Mouse (Mus musculus): ENCODE data around the gene Jmjd6. TPM values are rescaled to one million over a fixed set of nuclear protein-coding genes. Genes with fewer than 3 reads are reported as not detected.
A peak's percentile ranks its signal among the peaks of the same experiment; 100 is the strongest.
"Not testable (repeated sequence)": the region's sequence is repeated elsewhere in the genome, so short reads cannot be mapped to it uniquely, and the experiment has no call there.

Gene Jmjd6
- total RNA-seq, 2 experiments from 2014 or later = 36.0 to 38.4 TPM

- DNase-seq = no peak
Measured at GRCm38 (mm10) chr11:116851576-116852290, 8.5 kb upstream of the Jmjd6 start.

DNA sequence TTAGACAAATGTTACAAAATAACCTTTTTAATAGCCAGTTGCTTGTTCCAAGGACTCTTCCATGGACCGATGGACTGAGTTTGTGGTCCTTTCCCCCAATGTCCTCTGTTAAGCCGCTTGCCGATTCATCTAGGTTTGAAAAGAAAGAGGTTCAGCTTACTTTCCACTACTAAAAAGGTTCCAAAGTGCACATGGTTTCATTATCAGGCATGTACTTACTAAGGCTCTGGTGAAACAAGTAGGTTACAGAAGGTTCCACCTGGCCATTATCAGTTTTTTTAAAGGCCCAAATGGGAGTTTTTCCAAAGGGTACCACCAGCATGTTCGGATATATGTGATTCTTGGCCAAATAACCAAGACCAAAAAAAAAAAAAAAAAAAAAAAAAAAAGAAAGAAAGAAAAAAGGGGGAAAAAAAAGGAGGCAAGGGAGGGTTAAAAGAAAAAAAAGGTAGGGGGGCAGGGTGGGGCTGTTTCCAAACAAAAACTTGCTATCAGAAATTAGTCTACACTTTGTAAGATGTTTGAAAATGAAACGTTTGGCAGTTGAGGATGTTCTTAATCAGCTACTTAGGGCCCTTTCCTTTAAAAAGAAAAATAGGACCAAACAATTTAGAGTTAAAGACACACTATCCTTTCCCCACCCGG, 7.7 kb upstream of the Jmjd6 start:
- DNase-seq = no peak

DNA sequence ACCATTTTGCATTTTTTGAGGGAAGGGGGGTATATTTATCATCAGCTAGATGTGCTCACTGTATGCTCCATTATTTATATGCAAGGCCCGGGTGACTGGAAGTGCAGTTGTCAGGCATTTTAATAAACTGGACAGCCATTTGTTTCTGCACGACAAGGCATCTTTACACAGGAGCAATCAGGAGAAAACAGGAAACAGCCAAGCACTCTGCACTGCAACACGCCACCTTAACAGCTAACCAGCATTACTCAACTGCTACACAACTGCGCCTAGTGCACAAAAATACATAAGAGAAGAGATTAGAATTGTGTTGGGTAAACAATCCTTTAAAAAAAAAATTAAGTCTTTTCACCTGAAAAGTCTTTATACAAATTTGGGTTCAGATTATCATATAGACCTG, 6.8 kb upstream of the Jmjd6 start:
- DNase-seq = no peak

DNA sequence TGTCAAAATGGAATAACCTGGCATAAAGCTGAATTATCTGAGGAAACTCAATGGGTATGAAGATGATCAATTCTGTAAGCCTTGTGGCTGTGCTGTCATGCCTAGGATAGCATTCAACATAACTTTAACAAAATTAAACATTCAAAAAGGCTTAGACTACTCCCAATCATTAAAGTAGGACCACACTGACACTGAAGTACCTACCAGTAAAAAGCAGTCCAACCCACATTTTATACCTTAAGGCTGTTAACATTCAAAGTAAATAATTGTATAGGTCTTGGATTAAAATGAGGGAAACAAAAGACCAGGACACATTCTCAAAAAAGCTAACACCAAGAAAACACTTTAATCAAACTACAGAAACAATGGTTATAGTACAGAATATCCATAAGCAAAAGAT, 6.3 kb upstream of the Jmjd6 start:
- DNase-seq = no peak

- DNase-seq = not testable (repeated sequence)
Measured at GRCm38 (mm10) chr11:116848877-116849178, 5.6 kb upstream of the Jmjd6 start.

- no peak for DNase-seq
Measured at GRCm38 (mm10) chr11:116848086-116848876, 5.0 kb upstream of the Jmjd6 start.

DNA sequence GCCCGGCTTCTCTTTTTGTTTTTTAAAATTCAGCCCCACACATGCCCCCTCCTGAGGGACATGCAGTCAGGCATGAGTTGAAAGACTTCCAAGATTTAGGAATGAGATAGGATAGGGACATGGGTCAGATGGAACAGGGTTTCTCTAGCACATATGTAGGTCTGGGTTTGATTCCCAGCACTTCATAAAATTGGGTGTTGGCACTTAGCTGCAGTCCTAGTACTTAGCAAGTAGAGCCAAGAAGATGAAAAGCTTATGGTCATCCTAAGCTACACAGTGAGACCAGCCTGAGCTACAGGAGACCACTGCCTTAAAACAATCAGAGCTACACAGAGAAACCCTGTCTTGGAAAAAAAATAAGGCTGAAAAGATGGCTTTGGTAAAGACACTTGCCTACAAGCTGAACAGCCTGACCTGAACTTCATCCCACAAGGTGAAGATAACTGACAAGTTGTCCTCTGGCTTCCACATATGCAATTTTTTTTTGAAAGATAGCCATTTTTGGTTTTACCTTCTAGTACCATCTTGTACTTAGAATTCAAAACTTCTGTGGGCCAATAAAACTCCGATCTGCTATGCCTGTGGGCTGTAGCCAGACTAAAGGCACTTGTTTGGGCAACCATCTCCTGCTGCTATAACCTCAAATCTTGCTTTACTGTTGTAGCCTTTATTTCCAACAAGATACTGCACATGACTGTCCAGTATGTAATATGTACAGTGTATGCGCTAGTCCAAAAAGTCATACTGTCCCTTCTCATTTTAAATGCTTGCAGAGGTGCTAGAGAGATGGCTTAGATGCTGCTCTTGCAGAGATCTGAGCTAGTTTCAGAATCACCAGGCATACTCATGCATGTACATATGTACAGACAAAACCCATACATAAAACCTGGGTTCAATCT, 4.2 kb upstream of the Jmjd6 start:
- no peak for DNase-seq

GRCm38 (mm10) chr11:116846593-116847181, 3.4 kb upstream of the Jmjd6 start:
- no peak for DNase-seq

- DNase-seq = peak; percentile 78
Measured at GRCm38 (mm10) chr11:116842531-116843260, 553 bp downstream of the Jmjd6 start.

- no peak for DNase-seq
Measured at GRCm38 (mm10) chr11:116840748-116841147, 2.5 kb downstream of the Jmjd6 start.

- DNase-seq = no peak
Measured at GRCm38 (mm10) chr11:116839601-116840000, 3.6 kb downstream of the Jmjd6 start.

- no peak for DNase-seq
Measured at GRCm38 (mm10) chr11:116838936-116839335, 4.3 kb downstream of the Jmjd6 start.

DNA sequence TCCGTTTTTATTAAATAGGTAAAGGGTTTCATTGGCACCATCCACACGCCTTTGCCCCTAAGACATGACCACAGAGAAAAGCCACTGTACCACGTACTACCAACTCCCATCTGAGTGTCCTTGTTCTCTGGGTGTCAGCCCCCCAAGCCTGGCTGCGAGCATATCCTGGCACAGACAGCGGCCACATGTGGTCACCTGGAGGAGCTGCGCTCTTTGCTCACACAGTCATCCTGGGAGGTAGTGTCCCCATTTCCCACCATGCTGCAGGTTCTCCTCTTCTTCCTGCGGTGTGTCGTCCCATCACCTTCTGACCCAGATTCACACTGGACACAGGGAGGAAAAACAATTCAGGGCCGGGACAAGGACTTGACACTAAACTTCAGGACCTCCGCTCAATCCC, 5.8 kb downstream of the Jmjd6 start:
- no peak for DNase-seq

- DNase-seq = no peak
Measured at GRCm38 (mm10) chr11:116836283-116836682, 7.0 kb downstream of the Jmjd6 start.

GRCm38 (mm10) chr11:116834954-116835353, 8.3 kb downstream of the Jmjd6 start:
- no peak for DNase-seq

- DNase-seq = no peak
Measured at GRCm38 (mm10) chr11:116832172-116832685, 11.0 kb downstream of the Jmjd6 start.

DNA sequence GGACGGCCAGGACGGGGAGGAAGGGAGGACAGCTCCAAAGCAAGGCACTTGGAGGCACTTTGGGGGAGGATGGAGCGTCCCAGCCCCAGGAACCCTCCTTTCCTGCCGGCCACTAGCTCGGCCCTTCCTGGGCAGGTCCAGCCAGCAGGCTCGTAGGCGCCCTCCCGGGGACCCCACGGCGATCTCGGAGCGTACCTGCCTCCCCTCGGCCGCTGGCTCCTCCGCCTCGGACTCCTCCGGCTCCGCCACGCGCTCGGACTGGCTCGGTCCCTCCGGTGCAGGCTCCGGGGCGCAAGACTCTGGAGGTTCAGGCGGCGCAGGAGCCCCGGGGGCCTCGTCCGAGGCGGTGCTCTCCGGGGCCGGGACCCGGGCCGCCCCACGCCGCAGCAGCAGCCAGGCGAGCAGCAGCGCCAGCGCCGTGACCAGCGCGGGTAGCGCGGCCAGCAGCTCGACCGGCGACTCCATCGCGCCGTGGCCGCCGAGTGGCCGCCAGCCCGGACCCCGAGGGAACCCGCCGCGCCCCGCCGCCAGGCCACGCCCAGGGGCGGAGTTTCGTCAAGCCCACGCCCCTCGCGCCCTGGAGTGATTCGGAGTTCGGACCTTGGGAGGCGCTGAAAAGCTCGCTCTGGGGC, 15.6 kb downstream of the Jmjd6 start, which contains the start of gene Mxra7:
Gene Mxra7 (minus strand): TSS at position 513 of the 632 bp plus-strand sequence.
- peak; percentile 94 for DNase-seq

DNA sequence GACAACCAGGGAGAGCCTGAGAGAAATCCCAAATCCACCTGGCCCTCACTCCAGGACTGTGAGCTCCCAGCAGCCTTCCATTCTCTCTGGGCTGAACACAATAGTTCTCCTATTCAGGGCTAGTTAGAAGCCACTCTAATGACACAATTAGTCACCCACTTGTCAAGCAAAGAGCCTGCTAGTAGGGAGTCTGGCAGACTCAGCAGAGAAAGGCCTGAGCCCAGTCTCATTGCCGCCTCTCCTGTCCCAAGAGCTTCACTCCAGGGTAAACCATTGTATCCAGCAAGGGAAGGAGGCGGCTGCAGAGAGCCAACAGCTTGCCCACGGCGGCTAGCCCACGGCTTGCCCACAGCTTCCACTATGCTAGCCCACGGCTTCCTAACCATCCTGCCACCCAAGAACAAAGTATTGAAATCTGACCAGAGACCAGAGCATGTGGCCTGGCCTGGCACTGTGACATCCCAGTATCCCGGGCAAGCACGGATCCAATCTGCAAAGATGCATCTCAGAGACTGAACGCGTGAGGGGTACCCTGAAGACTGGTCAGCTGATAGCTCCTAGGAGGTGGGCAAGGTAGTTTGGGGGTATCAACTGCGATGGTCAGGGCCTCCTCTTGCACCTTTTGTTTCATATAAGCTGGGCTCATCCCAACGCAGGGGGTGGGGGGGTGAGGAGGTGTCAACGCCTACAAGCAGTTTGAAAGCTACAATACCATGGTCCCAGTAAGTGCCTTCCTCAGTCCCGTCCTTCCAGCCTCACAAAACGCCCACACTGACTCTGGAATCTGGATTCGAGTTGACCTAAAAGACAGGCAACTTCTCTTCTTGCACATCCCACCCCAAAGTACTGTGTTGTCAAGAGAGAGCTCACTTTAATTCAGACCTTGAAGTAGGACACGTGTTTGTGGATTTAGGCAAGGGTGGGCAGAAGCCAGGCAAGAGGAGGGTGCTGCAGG, 16.4 kb downstream of the Jmjd6 start:
- no peak for DNase-seq

DNA sequence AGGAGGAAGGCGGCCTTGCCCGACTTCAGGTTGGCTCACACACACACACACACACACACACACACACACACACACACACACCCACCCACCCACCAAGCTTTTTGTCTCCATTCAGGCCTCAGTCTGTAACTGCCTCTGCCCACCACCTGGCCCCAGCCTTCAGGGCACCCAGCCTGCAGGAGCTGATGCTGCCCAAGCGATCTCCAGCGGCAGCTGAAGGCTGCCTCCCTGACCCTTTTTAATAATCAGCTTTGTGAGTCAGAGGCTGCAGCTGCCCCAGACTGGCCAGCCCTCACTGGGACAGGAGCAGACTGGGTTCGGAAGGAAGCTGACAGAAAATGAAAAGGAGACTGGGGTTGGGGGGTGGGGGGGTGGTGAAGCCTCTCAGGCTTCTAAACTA, 18.0 kb downstream of the Jmjd6 start:
- DNase-seq = peak; percentile 61

All from adrenal gland, postnatal 10 days (tissue).